Mouse (Mus musculus): ENCODE data around the gene Wdr26. TPM values are rescaled to one million over a fixed set of nuclear protein-coding genes. Genes with fewer than 3 reads are reported as not detected.

Gene Wdr26
- total RNA-seq, 4 experiments from 2014 or later, result 109 to 123 (median 113) TPM

- no peak for DNase-seq (ENCODE audit: low spot score in 2 of 2)
Measured at GRCm38 (mm10) chr1:181168377-181168776, 43.4 kb downstream of the Wdr26 start.

DNA sequence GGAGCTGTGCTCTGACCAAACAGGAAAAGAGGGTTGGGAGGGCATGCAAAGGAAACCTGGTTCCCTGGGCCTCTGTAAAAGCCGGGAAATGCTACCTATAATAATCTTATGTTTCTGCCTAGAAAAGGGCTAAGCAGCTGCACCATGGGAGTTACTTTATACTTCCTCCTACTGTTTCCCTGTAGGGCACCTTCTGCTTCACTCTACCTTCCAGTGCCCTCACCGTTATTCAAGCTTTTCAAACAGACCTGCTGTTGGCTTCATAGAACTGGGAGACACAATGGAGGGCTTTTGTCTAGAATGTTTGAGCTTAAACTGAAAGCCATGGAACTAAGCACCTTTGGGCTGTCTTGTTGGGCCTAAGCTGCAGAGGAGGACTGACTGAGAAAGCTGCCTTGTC lies 44.0 kb downstream of the Wdr26 start:
- DNase-seq (ENCODE audit: low spot score in 2 of 2), result no peak

DNA sequence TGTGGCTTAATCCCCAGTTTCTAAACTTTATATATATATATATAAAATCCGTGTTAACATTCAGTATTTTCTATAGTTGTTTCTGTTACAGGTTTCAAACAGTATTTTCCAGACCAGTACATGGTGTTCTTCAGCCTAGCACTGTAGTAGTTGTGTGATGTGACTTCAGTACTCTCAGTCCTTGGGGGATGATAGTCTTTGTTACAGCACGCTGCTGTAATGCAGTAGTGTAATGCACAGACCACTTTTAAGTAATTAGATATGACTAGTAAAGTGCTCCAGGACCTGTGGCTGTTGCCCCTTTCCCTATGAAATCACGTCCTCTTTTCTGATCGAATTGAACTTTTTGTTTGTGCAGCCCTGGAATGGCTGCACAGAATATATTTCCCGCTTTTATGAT lies 60.3 kb downstream of the Wdr26 start:
- DNase-seq (ENCODE audit: low spot score in 2 of 2), result no peak

- DNase-seq (ENCODE audit: low spot score in 2 of 2), result peak; percentile 79 to 91
Measured at GRCm38 (mm10) chr1:181150827-181151534, 60.8 kb downstream of the Wdr26 start.

- DNase-seq (ENCODE audit: low spot score in 2 of 2), result no peak
Measured at GRCm38 (mm10) chr1:181150431-181150826, 61.4 kb downstream of the Wdr26 start.

- no peak for DNase-seq (ENCODE audit: low spot score in 2 of 2)
Measured at GRCm38 (mm10) chr1:181149373-181150017, 62.3 kb downstream of the Wdr26 start.

GRCm38 (mm10) chr1:181148540-181148939 lies 63.3 kb downstream of the Wdr26 start:
- no peak for DNase-seq (ENCODE audit: low spot score in 2 of 2)

DNA sequence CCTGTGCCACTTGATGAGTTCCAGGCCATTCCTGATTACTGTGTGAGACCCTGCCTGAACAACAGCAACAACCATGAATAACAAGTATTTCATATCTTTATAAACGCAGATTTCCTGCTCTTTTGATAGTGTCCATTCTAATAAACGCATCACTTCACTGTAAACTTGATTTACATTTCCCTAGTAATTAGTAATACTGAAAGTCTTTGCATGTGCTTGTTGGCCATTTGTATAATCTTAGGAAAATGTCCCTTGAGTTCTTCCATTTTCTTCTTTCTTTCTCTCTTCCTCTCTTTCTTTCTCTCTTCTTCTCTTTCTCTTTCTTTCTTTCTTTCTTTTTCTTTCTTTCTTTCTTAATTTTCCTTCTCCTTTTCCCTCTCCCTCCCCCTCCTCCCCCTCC lies 65.6 kb downstream of the Wdr26 start:
- no peak for DNase-seq (ENCODE audit: low spot score in 2 of 2)

- DNase-seq (ENCODE audit: low spot score in 2 of 2), result no peak
Measured at GRCm38 (mm10) chr1:181144966-181145365, 66.8 kb downstream of the Wdr26 start.

DNA sequence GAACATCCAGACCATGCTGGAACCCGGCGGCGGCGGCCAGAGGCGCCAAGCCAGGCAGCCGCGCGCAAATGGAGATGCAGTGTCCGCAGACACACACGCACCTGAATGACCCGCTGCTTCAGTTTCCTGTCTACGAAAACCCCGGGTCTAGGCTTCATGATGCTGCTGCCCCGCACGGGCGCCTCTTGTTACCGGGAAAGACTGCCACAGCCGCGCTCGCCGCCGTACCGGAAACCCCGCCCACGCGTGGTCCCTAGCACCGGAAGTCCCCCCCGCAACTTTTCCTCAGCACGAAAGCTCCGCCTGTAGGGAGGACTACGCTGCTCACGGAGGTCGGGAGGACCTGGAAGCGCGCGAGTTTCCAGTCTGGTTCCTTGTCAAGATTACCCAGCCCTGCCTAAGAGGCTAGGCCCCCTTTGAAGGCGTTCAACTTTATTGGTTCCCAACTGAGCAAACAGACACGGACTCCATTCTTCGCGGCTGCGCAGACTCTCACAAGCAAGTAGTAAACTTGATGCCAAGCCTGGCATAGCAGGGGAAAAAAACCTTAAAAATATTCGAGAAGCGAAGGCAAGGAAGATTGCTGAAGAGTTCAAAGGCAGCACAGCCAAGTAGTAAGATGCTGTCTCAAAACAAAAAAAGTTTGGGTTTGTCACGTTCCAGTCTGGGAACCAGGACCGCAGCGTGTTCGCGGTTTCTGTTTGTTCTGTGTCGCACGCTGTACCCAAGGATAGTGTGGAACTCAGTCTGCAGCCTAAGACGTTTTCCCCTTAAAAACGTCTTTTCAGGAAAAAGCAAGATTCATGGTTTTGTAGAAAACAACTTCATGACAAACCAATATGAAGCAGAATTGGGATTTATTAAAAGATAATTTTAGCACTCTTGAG lies 67.6 kb downstream of the Wdr26 start, which contains the start of the genes Nvl and Cnih4:
Gene Nvl (minus strand): TSS at position 255 of the 887 bp plus-strand sequence.
Gene Cnih4 (plus strand): TSS at position 744 of the 887 bp plus-strand sequence.
- peak; percentile 89 to 92 for DNase-seq (ENCODE audit: low spot score in 2 of 2)

- no peak for DNase-seq (ENCODE audit: low spot score in 2 of 2)
Measured at GRCm38 (mm10) chr1:181143609-181143949, 68.2 kb downstream of the Wdr26 start.

- DNase-seq (ENCODE audit: low spot score in 2 of 2), result no peak
Measured at GRCm38 (mm10) chr1:181138730-181139129, 73.1 kb downstream of the Wdr26 start.

GRCm38 (mm10) chr1:181131915-181132314 lies 79.9 kb downstream of the Wdr26 start:
- DNase-seq (ENCODE audit: low spot score in 2 of 2), result no peak

GRCm38 (mm10) chr1:181126766-181127165 lies 85.0 kb downstream of the Wdr26 start:
- DNase-seq (ENCODE audit: low spot score in 2 of 2), result no peak

GRCm38 (mm10) chr1:181125916-181126315 lies 85.9 kb downstream of the Wdr26 start:
- no peak for DNase-seq (ENCODE audit: low spot score in 2 of 2)

- no peak for DNase-seq (ENCODE audit: low spot score in 2 of 2)
Measured at GRCm38 (mm10) chr1:181124145-181124544, 87.7 kb downstream of the Wdr26 start.

Other genes starting within 250 kb of the Wdr26 start
- gene Ephx1, start 191.1 kb downstream of the Wdr26 start, total RNA-seq (2022), result 10 to 100 TPM; 31.7 to 53.2 (median 43.4) TPM
- under 1 TPM in 1 of 4 experiments, not detected in 3; 0.16 TPM for gene 9130409I23Rik, start 160.8 kb downstream of the Wdr26 start, total RNA-seq (2022)
- 10 to 100 TPM; 31.7 to 44.4 (median 37.4) TPM for gene Nvl, start 67.8 kb downstream of the Wdr26 start, total RNA-seq (2022)
- 10 to 100 TPM; 27.8 to 32.6 (median 29.1) TPM for gene Cnih4, start 67.3 kb downstream of the Wdr26 start, total RNA-seq (2022)
- 10 to 100 TPM; 53.8 to 68.4 (median 59.4) TPM for gene Cnih3, start 140.6 kb upstream of the Wdr26 start, total RNA-seq (2022)

Measured in layer of hippocampus, adult 8-10 months (tissue).